Mouse (Mus musculus) hindbrain, embryonic 12.5 days (tissue): ENCODE results near the gene Alx3. TPM values are rescaled to one million over a fixed set of nuclear protein-coding genes. Genes with fewer than 3 reads are reported as not detected.

ENCODE experiments used
- polyA plus RNA-seq: library from polyadenylated mRNA; unstranded; fragments of >200 nt; fragmentation: Nextera tagmentation; extraction: Ambion mirVana; gene quantifications from 2 replicates; pipeline ENCODE4 v1.2.1, GENCODE M21; 2016

Alx3 gene
- polyA plus RNA-seq, 1 experiment from 2014 or later: 0.40 TPM

Other genes starting within 250 kb of the Alx3 start
- 0.71 and 0.73 TPM in 2 replicates for gene Kcnc4, start 135.5 kb upstream of the Alx3 start, polyA plus RNA-seq
- 5.6 and 5.7 TPM in 2 replicates for gene Slc6a17, start 77.0 kb upstream of the Alx3 start, polyA plus RNA-seq
- gene Ubl4b, start 40.0 kb upstream of the Alx3 start, polyA plus RNA-seq: not detected in 2 replicates
- gene Gm10961, start 36.3 kb downstream of the Alx3 start, polyA plus RNA-seq: not detected in 2 replicates
- gene Strip1, start 36.7 kb downstream of the Alx3 start, polyA plus RNA-seq: 122 and 126 TPM in 2 replicates
- gene Ahcyl1, start 101.5 kb downstream of the Alx3 start, polyA plus RNA-seq: 133 TPM in 2 replicates
- 8.8 and 9.2 TPM in 2 replicates for gene Csf1, start 165.4 kb downstream of the Alx3 start, polyA plus RNA-seq